Mouse (Mus musculus) spleen, adult 10 weeks (tissue): ENCODE data around the gene Syt12. TPM values are rescaled to one million over a fixed set of nuclear protein-coding genes. Genes with fewer than 3 reads are reported as not detected.

Experiments used
- polyA plus RNA-seq: library from polyadenylated mRNA; stranded (reverse); fragments of 350-450 nt; fragmentation: Illumina TruSeq; extraction: RNeasy Lipid Tissue Mini Kit (QIAGEN cat#74804); gene quantifications from one replicate; pipeline ENCODE4 v1.2.3, GENCODE M21; 2015; ENCODE audit warnings: low replicate concordance; ENCODE audit not compliant: insufficient read depth

Gene Syt12
- polyA plus RNA-seq: 0.76 TPM

GRCm38 (mm10) chr19:4477345-4478189 is at the start of gene Syt12:
Syt12 (minus strand) TSS chr19:4477447.

GRCm38 (mm10) chr19:4509986-4510963 is 33.0 kb upstream of the Syt12 start, which contains the start of gene Pcx:
Pcx (plus strand) TSS chr19:4510472.

GRCm38 (mm10) chr19:4498062-4498933 is 21.1 kb upstream of the Syt12 start, which contains the start of gene 2010003K11Rik:
2010003K11Rik (minus strand) TSS chr19:4498583.

GRCm38 (mm10) chr19:4439161-4439801 is 38.0 kb downstream of the Syt12 start, which contains the start of gene Rhod:
Rhod (minus strand) TSS chr19:4439432.

GRCm38 (mm10) chr19:4397798-4398629 is 79.2 kb downstream of the Syt12 start, which contains the start of gene Kdm2a:
Kdm2a (minus strand) TSS chr19:4398285.

Other genes with a start within 250 kb of the Syt12 start
- 91.3 TPM for gene Pold4, start 245.5 kb downstream of the Syt12 start, polyA plus RNA-seq
- gene Ssh3, start 208.3 kb downstream of the Syt12 start, polyA plus RNA-seq: 18.0 TPM
- 3.6 TPM for gene Ankrd13d, start 194.3 kb downstream of the Syt12 start, polyA plus RNA-seq
- gene Grk2, start 171.2 kb downstream of the Syt12 start, polyA plus RNA-seq: 285 TPM
- gene Kdm2a, start 79.2 kb downstream of the Syt12 start, polyA plus RNA-seq: 145 TPM
- gene Rhod, start 38.0 kb downstream of the Syt12 start, polyA plus RNA-seq: 4.1 TPM
- not detected for gene 2010003K11Rik, start 21.1 kb upstream of the Syt12 start, polyA plus RNA-seq
- 0.91 TPM for gene Pcx, start 33.0 kb upstream of the Syt12 start, polyA plus RNA-seq
- gene Lrfn4, start 138.2 kb upstream of the Syt12 start, polyA plus RNA-seq: 0.07 TPM
- gene Rce1, start 148.2 kb upstream of the Syt12 start, polyA plus RNA-seq: 27.0 TPM
- not detected for gene Gm960, start 221.2 kb upstream of the Syt12 start, polyA plus RNA-seq
- 0.07 TPM for gene Sptbn2, start 233.7 kb upstream of the Syt12 start, polyA plus RNA-seq